ENCODE assay signal across 11 mouse cellular contexts in the genomic region with DNA sequence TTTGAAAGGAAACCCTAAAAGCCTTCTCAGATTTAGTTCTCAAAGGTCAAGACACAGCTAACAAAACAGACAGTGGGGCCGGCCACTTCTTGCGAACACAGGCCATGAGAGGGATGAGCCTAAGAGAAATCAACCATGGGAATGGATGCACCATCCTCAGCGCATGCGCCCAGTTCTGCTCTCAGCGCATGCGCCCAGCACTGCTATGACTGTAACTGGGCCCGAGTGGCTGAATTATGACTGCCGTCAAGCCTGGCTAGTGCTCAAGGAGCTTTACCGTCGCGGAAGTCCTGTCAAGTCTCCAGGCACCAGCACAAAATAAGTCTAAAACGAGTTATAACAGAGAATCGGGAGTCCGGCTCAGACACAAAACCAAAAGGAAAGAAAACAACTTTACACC.
"Had no signal": no experiment of that assay in that cellular context is flagged by ENCODE, and none has a peak within 500 bp of the region (broad histone marks: within the 10 kb centered on the region; RNA-seq: fewer than 3 reads in every experiment).

No protein-coding gene starts in this region.

- H3K36me3 ChIP-seq: liver, embryonic 13.5 days had no signal

- H3K4me2 ChIP-seq: liver, embryonic 13.5 days; midbrain, embryonic 11.5 days had no signal

- H3K9ac ChIP-seq: liver, embryonic 13.5 days had no signal

- H3K9me3 ChIP-seq: liver, embryonic 13.5 days had no signal

- H3K4me3 ChIP-seq: left cerebral cortex, adult 2 months; liver, embryonic 13.5 days had no signal

- ATAC-seq: inflammation-experienced regulatory T-cells, adult 6 months; intestine, embryonic 16.5 days had no signal

- DNase-seq: layer of hippocampus, postnatal 36 days; liver, embryonic 13.5 days; lung, adult 2 months; lung, postnatal 14 days; lung, postnatal 4 days; midbrain, embryonic 14.5 days; thymus, postnatal 25 days had no signal

- H3K4me1 ChIP-seq: liver, embryonic 13.5 days had no signal

- H3K27ac ChIP-seq: left cerebral cortex, adult 2 months; liver, embryonic 13.5 days had no signal
